Mouse (Mus musculus) cerebellum, adult 2 months (tissue): Measurements from ENCODE around the gene Cep126.

Experiments
- CTCF ChIP-seq: fragments of 200-500 bp; IDR thresholded peaks from 2 replicates; pipeline ENCODE4 v1.5.1; 2011; ENCODE audit warnings: low read depth, mild to moderate bottlenecking, control low read depth, low read length, moderate library complexity, borderline replicate concordance; ENCODE audit not compliant: insufficient read depth
- POLR2A ChIP-seq: fragments of 200-500 bp; IDR thresholded peaks from 2 replicates; pipeline ENCODE4 v1.6.1; 2011; ENCODE audit warnings: low read length, control low read depth, borderline replicate concordance; ENCODE audit not compliant: insufficient read depth

DNA sequence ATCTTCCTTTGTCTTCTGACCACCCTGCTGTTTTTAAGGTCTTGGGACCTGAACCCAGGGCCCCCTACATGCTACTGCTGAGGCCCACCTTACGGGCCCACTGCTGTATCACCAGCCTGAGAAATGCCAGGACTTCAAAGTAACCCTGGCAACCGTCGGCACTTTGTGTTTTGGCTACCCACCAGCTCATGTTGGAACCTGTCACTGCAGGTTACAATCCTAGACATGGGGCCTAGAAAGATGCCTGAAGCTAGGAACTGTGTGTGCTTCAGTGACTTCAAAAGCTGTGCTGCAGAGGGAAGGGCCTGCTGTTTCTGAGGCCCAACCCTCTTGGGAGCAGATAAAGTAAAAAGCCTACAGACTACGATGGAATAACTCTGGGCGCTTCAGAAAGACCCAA is 101.2 kb downstream of the Cep126 start:
- TF ChIP-seq CTCF = no peak
- TF ChIP-seq POLR2A = no peak
